16 mouse cellular contexts compared by ENCODE assay signal in the genomic region with DNA sequence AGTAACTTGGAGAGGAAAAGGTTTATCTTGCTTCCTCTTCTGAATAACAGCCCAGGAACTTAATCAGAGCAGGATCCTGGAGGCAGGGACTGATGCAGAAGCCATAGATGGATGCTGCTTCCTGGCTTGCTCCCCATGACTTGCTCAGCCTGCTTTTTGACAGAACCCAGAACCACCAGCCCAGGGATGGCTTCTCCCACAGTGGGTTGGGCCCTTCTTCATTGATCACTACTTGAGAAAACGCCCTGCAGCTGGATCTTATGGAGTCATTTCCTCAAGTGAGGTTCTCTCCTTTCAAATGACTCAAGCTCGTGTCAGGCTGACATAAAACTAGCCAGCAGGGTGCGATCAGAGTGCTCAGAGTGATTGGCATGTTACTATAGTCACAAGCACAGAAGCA. TPM values are rescaled to one million over a fixed set of nuclear protein-coding genes. Genes with fewer than 3 reads are reported as not detected.
"Had no signal": no experiment of that assay in that cellular context is flagged by ENCODE, and none has a peak within 500 bp of the region (broad histone marks: within the 10 kb centered on the region; RNA-seq: fewer than 3 reads in every experiment).

No protein-coding gene starts in this region.

- H3K27me3 ChIP-seq: intestine, embryonic 15.5 days; liver, embryonic 15.5 days; midbrain, embryonic 13.5 days had no signal

- H3K9me3 ChIP-seq: intestine, embryonic 15.5 days; liver, embryonic 15.5 days; midbrain, embryonic 13.5 days had no signal

- DNase-seq: kidney, adult 18-20 months; kidney, adult 9 months; kidney, postnatal 14 days; kidney, postnatal 4 days; left cerebral cortex, postnatal 4 days; lung, adult 2 months; lung, postnatal 14 days; right cerebral cortex, adult 18-20 months; right cerebral cortex, postnatal 14 days; right cerebral cortex, postnatal 4 days; thymus, postnatal 36 days had no signal

- ATAC-seq: intestine, embryonic 15.5 days; midbrain, embryonic 13.5 days had no signal

- H3K4me1 ChIP-seq: liver, embryonic 15.5 days; midbrain, embryonic 13.5 days had no signal

- H3K4me2 ChIP-seq: intestine, embryonic 15.5 days; limb, embryonic 13.5 days; liver, embryonic 15.5 days; midbrain, embryonic 13.5 days had no signal

- H3K36me3 ChIP-seq: intestine, embryonic 15.5 days; limb, embryonic 13.5 days; liver, embryonic 15.5 days; midbrain, embryonic 13.5 days had no signal

- H3K9ac ChIP-seq: intestine, embryonic 15.5 days; limb, embryonic 13.5 days; liver, embryonic 15.5 days; midbrain, embryonic 13.5 days had no signal

- H3K27ac ChIP-seq: intestine, embryonic 15.5 days; limb, embryonic 13.5 days; liver, embryonic 15.5 days; macrophage; midbrain, embryonic 13.5 days had no signal

- H3K4me3 ChIP-seq: intestine, embryonic 15.5 days; limb, embryonic 13.5 days; liver, embryonic 15.5 days; midbrain, embryonic 13.5 days had no signal

RNA-seq across cellular contexts. Expression of gene Prickle1, which starts 19.3 kb away (rescaled TPM):
- polyA plus RNA-seq: macrophage had no signal
